Mouse (Mus musculus): ENCODE measurements around the gene Aass.
"Not testable (repeated sequence)": the region's sequence is repeated elsewhere in the genome, so short reads cannot be mapped to it uniquely, and the experiment has no call there.

The Aass gene

GRCm38 (mm10) chr6:23132573-23133181 is at the start of gene Aass:
TSS of gene Aass (minus strand) at chr6:23132986.
- ChIA-PET CTCF (interaction anchor here in 2 of 4 experiments (0.6 to 1.6 kb wide), 6 partner anchors 10 to 325 kb away, joined by 3 to 7 read pairs (median 4); no protein-coding TSS in a partner anchor), POLR2A (interaction anchor here in 3 of 4 experiments (0.5 to 2.0 kb wide), 10 partner anchors 12 to 1181 kb away, joined by 3 to 8 read pairs (median 4); no protein-coding TSS in a partner anchor)

DNA sequence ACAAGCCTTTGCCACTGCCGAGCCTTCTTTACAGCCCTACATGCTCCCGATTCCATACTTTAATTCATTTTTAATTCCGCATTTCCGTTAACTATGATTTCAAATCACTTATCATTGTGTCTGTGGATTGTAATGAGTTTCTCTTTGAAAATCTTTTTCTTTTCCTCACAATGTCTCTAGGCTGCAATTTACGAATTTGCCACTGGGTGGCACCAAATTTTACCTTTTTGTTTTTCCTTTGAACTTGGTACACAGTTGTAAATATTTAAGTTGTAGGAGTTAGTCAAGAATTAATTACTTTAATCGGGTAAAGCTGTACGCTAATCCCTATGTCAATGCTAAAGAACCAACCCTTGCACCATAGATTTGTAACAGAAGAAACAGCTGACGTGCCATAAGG is 47.3 kb upstream of the Aass start:
- ChIA-PET CTCF (interaction anchor here (0.6 to 2.3 kb wide), 13 partner anchors 9 to 411 kb away, joined by 3 to 34 read pairs (median 5); partner anchors contain the start of gene Aass (in 1 of the 4)), POLR2A (no interaction called here)

DNA sequence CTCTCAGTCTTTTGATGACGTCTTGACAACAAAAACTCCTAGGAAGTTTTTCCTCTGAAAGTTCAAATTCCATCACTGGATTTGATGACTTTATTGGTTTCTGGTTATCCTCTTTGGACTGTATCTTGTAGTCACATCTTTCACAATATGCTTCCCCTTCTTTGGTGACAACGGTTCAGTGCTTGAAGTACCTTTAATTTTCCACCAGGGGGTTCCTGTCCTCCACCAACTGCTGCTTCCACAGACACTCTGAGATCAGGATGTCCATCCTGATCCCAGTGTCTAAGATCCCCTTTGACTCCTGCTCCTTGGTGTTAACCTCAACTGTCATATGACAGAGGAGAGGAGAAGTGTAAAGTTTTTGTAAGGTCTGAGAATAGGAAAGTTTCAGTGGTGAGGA is 31.0 kb upstream of the Aass start:
- CTCF ChIA-PET, result not testable (repeated sequence)

DNA sequence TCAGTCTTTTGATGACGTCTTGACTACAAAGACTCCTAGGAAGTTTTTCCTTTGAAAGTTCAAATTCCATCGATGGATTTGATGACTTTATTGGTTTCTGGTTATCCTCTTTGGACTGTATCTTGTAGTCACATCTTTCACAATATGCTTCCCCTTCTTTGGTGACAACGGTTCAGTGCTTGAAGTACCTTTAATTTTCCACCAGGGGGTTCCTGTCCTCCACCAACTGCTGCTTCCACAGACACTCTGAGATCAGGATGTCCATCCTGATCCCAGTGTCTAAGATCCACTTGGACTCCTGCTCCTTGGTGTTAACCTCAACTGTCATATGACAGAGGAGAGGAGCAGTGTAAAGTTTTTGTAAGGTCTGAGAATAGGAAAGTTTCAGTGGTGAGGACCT is 23.6 kb upstream of the Aass start:
- CTCF ChIA-PET, POLR2A ChIA-PET: not testable (repeated sequence)

More for the DNA sequence above, 31.0 kb upstream of the Aass start:
- POLR2A ChIA-PET, result not testable (repeated sequence)

DNA sequence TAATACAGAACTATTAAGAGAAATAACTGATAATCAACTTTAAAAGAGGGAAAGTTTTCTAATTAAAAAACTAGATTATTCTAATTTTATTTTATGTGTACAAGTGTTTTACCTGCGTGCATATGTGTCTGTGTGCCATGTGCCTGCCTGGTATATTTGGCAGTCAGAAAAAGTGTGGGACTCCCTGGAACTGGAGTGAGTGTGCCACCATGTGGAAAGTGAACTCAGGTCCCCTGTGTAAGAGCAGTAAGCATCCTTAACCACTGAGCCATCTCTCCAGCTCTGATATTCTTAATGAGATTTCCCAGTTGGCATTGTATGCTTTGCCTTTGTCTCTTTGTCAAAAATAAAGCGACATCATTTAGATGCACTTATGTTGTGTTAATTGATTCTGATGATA is 20.3 kb upstream of the Aass start:
- ChIA-PET POLR2A (interaction anchor here in 1 of 4 experiments (1.1 to 2.6 kb wide), 2 partner anchors 17 to 19 kb away, joined by 3 to 7 read pairs; no protein-coding TSS in a partner anchor), CTCF (interaction anchor here in 1 of 4 experiments (1.8 kb wide), 1 partner anchor 15 kb away, joined by 9 read pairs; no protein-coding TSS in a partner anchor)

GRCm38 (mm10) chr6:23147221-23147620 is 14.4 kb upstream of the Aass start:
- CTCF ChIA-PET, result no interaction called here
- POLR2A ChIA-PET, result interaction anchor here in 1 of 4 experiments (1.3 kb wide), 1 partner anchor 14 kb away, joined by 3 read pairs; the partner anchor contains the start of gene Aass

- ChIA-PET CTCF (no interaction called here), POLR2A (interaction anchor here in 1 of 4 experiments (1.9 kb wide), 1 partner anchor 11 kb away, joined by 8 read pairs; the partner anchor contains the start of gene Aass)
Measured at GRCm38 (mm10) chr6:23143980-23144379, 11.2 kb upstream of the Aass start.

DNA sequence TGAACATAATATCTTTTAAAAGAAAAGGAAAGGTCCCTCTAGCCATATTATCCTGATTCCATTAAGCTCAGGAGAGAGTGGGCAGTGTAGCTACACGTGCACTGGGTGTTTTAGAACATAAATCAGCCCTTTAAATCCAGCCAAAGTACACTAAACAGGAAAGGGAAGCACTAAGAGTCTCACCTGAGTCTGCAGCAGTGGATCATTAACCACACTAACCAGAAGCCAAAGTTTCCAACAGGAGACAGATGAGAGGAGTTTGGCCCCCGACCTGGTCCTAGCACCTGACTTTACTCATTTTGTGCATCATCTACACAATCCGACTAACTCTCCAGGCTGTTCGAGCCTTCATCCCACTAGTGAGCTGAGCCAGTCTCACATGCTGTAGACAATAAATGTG is 1.8 kb downstream of the Aass start:
- CTCF ChIA-PET, result interaction anchor here in 1 of 4 experiments (1.2 kb wide), 1 partner anchor 8 kb away, joined by 3 read pairs; no protein-coding TSS in a partner anchor
- POLR2A ChIA-PET, result no interaction called here

DNA sequence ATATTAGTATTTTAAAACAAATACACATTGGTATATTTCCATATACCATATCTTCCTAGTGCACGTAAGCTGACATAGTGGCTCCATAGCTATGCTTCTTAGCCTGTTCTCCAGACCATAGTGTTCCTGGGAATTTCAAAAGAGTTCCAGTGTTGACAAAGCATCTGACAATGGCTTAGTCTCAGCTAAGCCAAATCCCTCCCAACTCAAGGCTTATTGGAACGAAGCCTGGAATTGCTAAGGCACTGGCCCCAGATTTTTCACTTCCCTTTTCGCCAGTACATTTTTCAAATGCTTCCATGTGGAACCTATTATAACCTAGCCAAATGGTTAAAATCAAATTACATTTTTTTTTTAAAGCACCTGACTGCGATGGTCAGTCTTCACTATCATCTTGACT is 3.6 kb downstream of the Aass start:
- CTCF ChIA-PET, result no interaction called here

GRCm38 (mm10) chr6:23126706-23127105 is 6.1 kb downstream of the Aass start:
- POLR2A ChIA-PET, result no interaction called here
- CTCF ChIA-PET, result no interaction called here

More for the DNA sequence above, 3.6 kb downstream of the Aass start:
- POLR2A ChIA-PET, result no interaction called here

DNA sequence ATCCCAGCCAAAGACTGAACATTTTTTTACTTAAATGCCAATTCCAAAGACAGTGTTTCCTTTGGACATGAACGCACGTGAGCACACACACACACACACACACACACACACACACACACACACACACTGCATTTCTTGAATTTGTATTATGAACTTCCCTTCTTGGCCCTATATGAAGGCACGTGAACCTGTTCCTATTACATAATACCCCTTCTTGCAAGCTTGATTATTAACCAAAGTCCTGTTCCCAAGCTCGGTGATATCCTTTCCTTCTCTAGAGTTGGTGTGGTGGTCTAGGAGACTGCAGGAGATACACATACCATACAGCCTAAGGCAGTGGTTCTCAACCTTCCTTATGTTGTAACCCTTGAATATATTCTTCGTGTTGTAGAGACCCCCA is 7.0 kb downstream of the Aass start:
- POLR2A ChIA-PET, result no interaction called here
- CTCF ChIA-PET, result no interaction called here

DNA sequence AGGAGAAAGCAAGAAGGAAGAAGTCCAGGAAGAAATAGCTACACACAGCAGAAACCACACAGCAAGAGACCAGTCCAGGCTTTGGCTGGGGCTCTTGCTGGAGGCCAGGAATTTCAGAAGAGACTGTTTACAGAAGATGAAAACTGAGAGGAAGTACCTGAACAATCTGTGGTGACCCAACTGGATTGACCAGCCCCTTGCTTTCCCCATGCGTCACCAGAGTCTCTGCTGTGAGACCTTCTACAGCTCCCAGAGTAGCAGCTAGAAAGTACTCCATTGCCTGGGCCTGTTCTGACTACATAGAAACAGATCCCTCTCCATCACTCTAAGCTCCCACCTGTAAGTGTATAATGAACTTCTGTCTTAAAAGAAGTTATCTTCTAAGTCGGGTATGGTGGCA is 8.0 kb downstream of the Aass start:
- CTCF ChIA-PET, result interaction anchor here in 2 of 4 experiments (0.6 to 1.0 kb wide), 2 partner anchors 122 to 910 kb away, joined by 3 read pairs; no protein-coding TSS in a partner anchor
- POLR2A ChIA-PET, result interaction anchor here in 2 of 4 experiments (0.8 to 1.4 kb wide), 2 partner anchors 88 to 122 kb away, joined by 3 read pairs; no protein-coding TSS in a partner anchor

DNA sequence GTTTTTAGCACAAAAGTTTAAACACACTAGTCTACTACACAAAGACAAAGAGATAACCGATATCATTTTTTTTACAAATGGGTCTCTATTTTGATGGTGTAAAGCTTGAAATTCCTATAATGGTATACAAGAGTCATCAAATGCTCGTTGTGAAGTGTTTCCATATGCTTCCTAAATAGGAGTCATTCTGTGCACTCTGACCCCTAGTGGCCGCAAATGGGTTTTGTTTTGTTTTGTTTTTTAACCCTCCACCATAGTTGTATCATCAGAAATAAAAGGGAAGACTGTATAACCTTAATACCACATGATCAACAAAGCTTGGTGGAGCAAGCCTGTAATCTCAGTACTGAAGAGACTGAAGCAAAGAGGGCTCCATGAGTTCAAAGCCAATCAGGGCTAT is 9.9 kb downstream of the Aass start:
- POLR2A ChIA-PET, result no interaction called here
- CTCF ChIA-PET, result interaction anchor here (0.6 to 1.7 kb wide), 8 partner anchors 8 to 393 kb away, joined by 3 to 7 read pairs (median 3); partner anchors contain the start of gene Aass (in 2 of the 4)

DNA sequence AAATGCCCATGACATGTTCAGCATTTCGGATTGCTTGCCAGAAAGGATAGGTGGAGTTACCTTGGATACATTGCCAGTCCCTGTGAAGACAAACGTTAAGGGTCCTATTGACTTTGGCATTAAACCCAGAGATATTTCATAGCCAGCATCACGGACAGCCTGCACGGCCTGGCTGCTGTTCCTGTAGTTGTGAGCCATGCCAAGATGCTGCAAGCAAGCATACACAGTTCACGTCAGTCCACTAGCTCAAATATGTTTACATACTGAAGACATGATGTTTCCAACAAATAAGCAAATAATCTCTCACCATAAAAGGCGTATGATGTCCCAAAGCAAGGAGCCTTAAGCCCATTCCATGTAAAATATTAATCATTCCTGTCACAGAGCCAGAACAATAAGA is 18.0 kb downstream of the Aass start:
- ChIA-PET POLR2A (no interaction called here), CTCF (interaction anchor here in 1 of 4 experiments (0.5 kb wide), 1 partner anchor 407 kb away, joined by 3 read pairs; no protein-coding TSS in a partner anchor)

DNA sequence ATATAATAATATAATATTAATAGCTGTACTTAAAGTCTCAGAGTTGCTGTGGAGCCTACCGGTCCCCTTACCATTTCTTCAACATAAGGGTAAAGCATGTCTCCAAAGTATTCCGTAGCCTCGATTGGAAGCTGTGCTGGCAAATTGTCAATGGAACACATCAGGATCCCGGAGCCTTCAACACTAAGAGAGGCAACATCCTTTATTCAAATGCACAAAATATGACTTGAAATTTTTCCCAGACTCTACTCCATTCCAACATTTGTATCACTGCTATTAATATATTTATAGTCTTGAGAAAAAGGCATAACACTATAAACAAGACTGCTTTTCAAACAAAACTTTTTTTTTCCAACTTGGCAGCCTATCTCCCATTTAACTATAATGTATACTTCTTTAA is 25.7 kb downstream of the Aass start:
- ChIA-PET POLR2A (no interaction called here), CTCF (no interaction called here)

- ChIA-PET CTCF (no interaction called here), POLR2A (interaction anchor here in 1 of 4 experiments (1.4 kb wide), 1 partner anchor 12 kb away, joined by 4 read pairs; no protein-coding TSS in a partner anchor)
Measured at GRCm38 (mm10) chr6:23106373-23106772, 26.4 kb downstream of the Aass start.

DNA sequence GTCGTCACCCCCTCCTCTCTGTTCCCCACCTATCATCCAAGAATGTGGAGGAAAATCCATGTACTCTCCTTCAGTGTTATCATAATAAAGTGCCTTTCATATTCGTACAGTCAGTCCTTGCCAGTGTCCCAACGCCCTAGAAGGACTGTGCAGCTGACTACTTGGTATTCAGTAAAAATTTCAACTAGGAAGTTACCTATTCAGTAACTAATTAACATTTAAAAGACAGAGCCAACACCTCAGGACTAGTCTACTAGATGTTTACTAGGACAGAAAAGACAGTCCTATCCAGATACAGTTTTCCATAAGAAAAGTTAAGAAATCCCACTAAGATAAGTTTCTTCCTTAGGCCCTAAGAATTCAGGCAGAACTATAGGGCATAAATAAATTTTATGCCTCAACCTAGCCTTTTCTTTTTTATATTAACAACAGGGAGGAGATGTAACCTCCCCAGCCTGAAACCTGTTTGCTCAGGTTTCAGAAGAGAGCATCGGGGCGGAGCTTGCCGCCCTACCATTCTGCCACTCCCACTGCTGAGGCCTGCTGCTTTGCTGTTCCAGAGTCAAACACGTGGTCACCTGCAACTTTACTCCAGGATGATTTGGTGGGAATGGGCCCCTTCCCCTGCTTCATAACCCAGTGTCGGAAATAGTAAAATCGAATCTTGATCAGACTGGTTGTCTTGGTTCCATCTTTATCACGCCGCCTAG is 42.3 kb downstream of the Aass start:
- POLR2A ChIA-PET, result interaction anchor here in 3 of 4 experiments (0.6 to 1.8 kb wide), 8 partner anchors 11 to 355 kb away, joined by 3 to 17 read pairs (median 5); partner anchors contain the start of gene Aass (in 2 of the 3)
- CTCF ChIA-PET, result interaction anchor here in 1 of 4 experiments (0.6 kb wide), 2 partner anchors 650 to 1206 kb away, joined by 3 to 4 read pairs; no protein-coding TSS in a partner anchor

GRCm38 (mm10) chr6:23089292-23089691 is 43.5 kb downstream of the Aass start:
- POLR2A ChIA-PET, result interaction anchor here in 3 of 4 experiments (0.7 to 1.8 kb wide), 5 partner anchors 10 to 321 kb away, joined by 3 to 6 read pairs (median 4); no protein-coding TSS in a partner anchor
- CTCF ChIA-PET, result interaction anchor here in 1 of 4 experiments (0.8 kb wide), 1 partner anchor 33 kb away, joined by 3 read pairs; no protein-coding TSS in a partner anchor

GRCm38 (mm10) chr6:23084587-23085421 is 48.0 kb downstream of the Aass start:
- ChIA-PET POLR2A (interaction anchor here in 1 of 4 experiments (0.5 to 1.4 kb wide), 2 partner anchors 64 to 738 kb away, joined by 3 to 5 read pairs; no protein-coding TSS in a partner anchor), CTCF (no interaction called here)
